In genomic region chr19:24756627-24757026, GRCm38 (mm10) we compare ENCODE assay signal across 18 mouse cellular contexts.
"Had no signal": no experiment of that assay in that cellular context is flagged by ENCODE, and none has a peak within 500 bp of the region (broad histone marks: within the 10 kb centered on the region; RNA-seq: fewer than 3 reads in every experiment).

No protein-coding gene starts in this region.

- H3K27ac ChIP-seq: kidney, postnatal 0 days; left cerebral cortex, adult 2 months; liver, embryonic 13.5 days; midbrain, embryonic 10.5 days; midbrain, embryonic 13.5 days; neural tube, embryonic 13.5 days; stomach, embryonic 15.5 days had no signal

- H3K9ac ChIP-seq: liver, embryonic 13.5 days; midbrain, embryonic 13.5 days; neural tube, embryonic 13.5 days; stomach, embryonic 15.5 days had no signal

- H3K4me3 ChIP-seq: left cerebral cortex, adult 2 months; liver, embryonic 13.5 days; megakaryocyte, embryonic 14.5 days; midbrain, embryonic 10.5 days; midbrain, embryonic 13.5 days; myocyte; neural tube, embryonic 13.5 days; stomach, embryonic 15.5 days had no signal

- H3K27me3 ChIP-seq: liver, embryonic 13.5 days; midbrain, embryonic 13.5 days; neural tube, embryonic 13.5 days; stomach, embryonic 15.5 days had no signal

- H3K4me2 ChIP-seq: liver, embryonic 13.5 days; midbrain, embryonic 13.5 days; neural tube, embryonic 13.5 days; stomach, embryonic 15.5 days had no signal

- H3K36me3 ChIP-seq: liver, embryonic 13.5 days; midbrain, embryonic 10.5 days; midbrain, embryonic 13.5 days; neural tube, embryonic 13.5 days; stomach, embryonic 15.5 days had no signal

- ATAC-seq: lung, postnatal 0 days; midbrain, embryonic 13.5 days; midbrain, embryonic 16.5 days had no signal

- H3K9me3 ChIP-seq: liver, embryonic 13.5 days; megakaryocyte, embryonic 14.5 days; midbrain, embryonic 10.5 days; midbrain, embryonic 13.5 days; neural tube, embryonic 13.5 days; stomach, embryonic 15.5 days had no signal

- H3K4me1 ChIP-seq: liver, embryonic 13.5 days; megakaryocyte, embryonic 14.5 days had no signal

- DNase-seq: kidney, postnatal 36 days; layer of hippocampus, postnatal 36 days; liver, embryonic 13.5 days; lung, adult 2 months; retina, postnatal 1 day; right cerebral cortex, postnatal 25 days; spleen, adult 18-20 months; thymus, postnatal 25 days had no signal
